Mouse (Mus musculus): ENCODE data around the gene Olfr741. TPM values are rescaled to one million over a fixed set of nuclear protein-coding genes. Genes with fewer than 3 reads are reported as not detected.

Olfr741 gene
- total and polyA plus RNA-seq, 3 experiments = not detected

GRCm38 (mm10) chr14:50521539-50521938 is 49.0 kb downstream of the Olfr741 start, which contains the start of gene Olfr743:
Olfr743 (plus strand) TSS chr14:50521839.
- dilution Hi-C loops (cut with MboI; ENCODE audit: extremely low pct_ligation_motif_present, extremely low pct_unique_long_range_greater_than_20kb, low sequenced_read_pairs) (no loop called here), in situ Hi-C loops (cut with MboI; ENCODE audit: low pct_ligation_motif_present, low pct_unique_long_range_greater_than_20kb, low sequenced_read_pairs) (no loop called here)
- Histone ChIP-seq H3K4me2 (ENCODE audit: insufficient read depth, low read depth, poor library complexity, severe bottlenecking) (no peak within 1 kb of the TSS), H3K9ac (ENCODE audit: insufficient read depth, low read depth) (no peak within 1 kb of the TSS), H3K9me3 (replicated peaks; ENCODE audit: low read length) (no peaks in the 10 kb centered on the region), H3K27me3 (replicated peaks) (peaks cover 13% of the 10 kb centered on the region), H3K4me1 (ENCODE audit: control insufficient read depth in 1 of 2, insufficient read depth in 2 of 2) (no peaks in the 10 kb centered on the region), H3K79me2 (replicated peaks; ENCODE audit: control insufficient read depth, extremely low read depth, insufficient read depth, poor library complexity, severe bottlenecking) (no peaks in the 10 kb centered on the region), H3K36me3 (replicated peaks in 1 of 2; ENCODE audit: control insufficient read depth in 1 of 2, insufficient read depth in 1 of 2, low read length in 1 of 2) (no peaks in the 10 kb centered on the region), H3K27ac (ENCODE audit: insufficient read depth, low read depth) (no peak within 1 kb of the TSS), H3K4me3 (replicated peaks in 1 of 3; ENCODE audit: low read depth in 2 of 3, low read length in 2 of 3, poor library complexity in 1 of 3) (no peak within 1 kb of the TSS)
- TF ChIP-seq RCOR1 (conservative IDR thresholded peaks at IDR 0.05; ENCODE audit: low read depth, low read length) = no peak
- TF ChIP-seq USF2 (conservative IDR thresholded peaks at IDR 0.05; ENCODE audit: low read depth, low read length) = no peak
- TF ChIP-seq PAX5 (IDR thresholded peaks at IDR 0.05; ENCODE audit: low read length) = no peak
- no peak for TF ChIP-seq JUN (IDR thresholded peaks at IDR 0.05; ENCODE audit: insufficient read depth, low read depth, low read length)
- no peak for TF ChIP-seq POLR2AphosphoS2 (IDR thresholded peaks at IDR 0.05; ENCODE audit: low read depth, low read length)
- TF ChIP-seq MAX (IDR thresholded peaks at IDR 0.05; ENCODE audit: low read length) = no peak
- TF ChIP-seq JUND (conservative IDR thresholded peaks at IDR 0.05; ENCODE audit: low read depth, low read length) = no peak
- no peak for TF ChIP-seq SIN3A (IDR thresholded peaks at IDR 0.05; ENCODE audit: low read length)
- no peak for TF ChIP-seq TCF12 (IDR thresholded peaks at IDR 0.05; ENCODE audit: low read depth, low read length)
- TF ChIP-seq ZKSCAN1 (IDR thresholded peaks at IDR 0.05; ENCODE audit: borderline replicate concordance, low read depth, low read length) = no peak
- TF ChIP-seq BHLHE40 (IDR thresholded peaks at IDR 0.05; ENCODE audit: low read depth, low read length) = no peak
- TF ChIP-seq USF1 (IDR thresholded peaks at IDR 0.05; ENCODE audit: low read depth, low read length) = no peak
- no peak for TF ChIP-seq CHD1 (IDR thresholded peaks at IDR 0.05; ENCODE audit: low read depth, low read length)
- DNase-seq (ENCODE audit: extremely low read depth) = no peak

Other genes starting within 250 kb of the Olfr741 start
- not detected in 2 replicates for gene Olfr731, start 230.9 kb upstream of the Olfr741 start, total RNA-seq (2012; rRNA removed)
- gene Olfr731, start 230.9 kb upstream of the Olfr741 start, total RNA-seq (2014; rRNA removed) = not detected in 2 replicates
- gene Olfr731, start 230.9 kb upstream of the Olfr741 start, polyA plus RNA-seq (2012; ENCODE audit: insufficient read length, low read depth) = not detected in 2 replicates
- gene Olfr732, start 188.5 kb upstream of the Olfr741 start, total RNA-seq (2012; rRNA removed) = not detected in 2 replicates
- gene Olfr732, start 188.5 kb upstream of the Olfr741 start, total RNA-seq (2014; rRNA removed) = not detected in 2 replicates
- not detected in 2 replicates for gene Olfr732, start 188.5 kb upstream of the Olfr741 start, polyA plus RNA-seq (2012; ENCODE audit: insufficient read length, low read depth)
- gene Olfr733, start 171.2 kb upstream of the Olfr741 start, total RNA-seq (2012; rRNA removed) = not detected in 2 replicates
- gene Olfr733, start 171.2 kb upstream of the Olfr741 start, total RNA-seq (2014; rRNA removed) = not detected in 2 replicates
- gene Olfr733, start 171.2 kb upstream of the Olfr741 start, polyA plus RNA-seq (2012; ENCODE audit: insufficient read length, low read depth) = not detected in 2 replicates
- not detected in 2 replicates for gene Olfr734, start 146.0 kb upstream of the Olfr741 start, total RNA-seq (2012; rRNA removed)
- not detected in 2 replicates for gene Olfr734, start 146.0 kb upstream of the Olfr741 start, total RNA-seq (2014; rRNA removed)
- gene Olfr734, start 146.0 kb upstream of the Olfr741 start, polyA plus RNA-seq (2012; ENCODE audit: insufficient read length, low read depth) = not detected in 2 replicates
- not detected in 2 replicates for gene Olfr735, start 123.9 kb upstream of the Olfr741 start, total RNA-seq (2012; rRNA removed)
- not detected in 2 replicates for gene Olfr735, start 123.9 kb upstream of the Olfr741 start, total RNA-seq (2014; rRNA removed)
- not detected in 2 replicates for gene Olfr735, start 123.9 kb upstream of the Olfr741 start, polyA plus RNA-seq (2012; ENCODE audit: insufficient read length, low read depth)
- not detected in 2 replicates for gene Tlr11, start 114.8 kb upstream of the Olfr741 start, total RNA-seq (2012; rRNA removed)
- gene Tlr11, start 114.8 kb upstream of the Olfr741 start, total RNA-seq (2014; rRNA removed) = not detected in 2 replicates
- not detected in 2 replicates for gene Tlr11, start 114.8 kb upstream of the Olfr741 start, polyA plus RNA-seq (2012; ENCODE audit: insufficient read length, low read depth)
- not detected in 2 replicates for gene Olfr736, start 91.6 kb upstream of the Olfr741 start, total RNA-seq (2012; rRNA removed)
- gene Olfr736, start 91.6 kb upstream of the Olfr741 start, total RNA-seq (2014; rRNA removed) = not detected in 2 replicates
- not detected in 2 replicates for gene Olfr736, start 91.6 kb upstream of the Olfr741 start, polyA plus RNA-seq (2012; ENCODE audit: insufficient read length, low read depth)
- not detected in 2 replicates for gene Olfr738, start 65.2 kb upstream of the Olfr741 start, total RNA-seq (2012; rRNA removed)
- gene Olfr738, start 65.2 kb upstream of the Olfr741 start, total RNA-seq (2014; rRNA removed) = not detected in 2 replicates
- gene Olfr738, start 65.2 kb upstream of the Olfr741 start, polyA plus RNA-seq (2012; ENCODE audit: insufficient read length, low read depth) = not detected in 2 replicates
- not detected in 2 replicates for gene Olfr739, start 54.1 kb upstream of the Olfr741 start, total RNA-seq (2012; rRNA removed)
- not detected in 2 replicates for gene Olfr739, start 54.1 kb upstream of the Olfr741 start, total RNA-seq (2014; rRNA removed)
- gene Olfr739, start 54.1 kb upstream of the Olfr741 start, polyA plus RNA-seq (2012; ENCODE audit: insufficient read length, low read depth) = not detected in 2 replicates
- not detected in 2 replicates for gene Olfr740, start 27.2 kb upstream of the Olfr741 start, total RNA-seq (2012; rRNA removed)
- not detected in 2 replicates for gene Olfr740, start 27.2 kb upstream of the Olfr741 start, total RNA-seq (2014; rRNA removed)
- gene Olfr740, start 27.2 kb upstream of the Olfr741 start, polyA plus RNA-seq (2012; ENCODE audit: insufficient read length, low read depth) = not detected in 2 replicates
- not detected in 2 replicates for gene Olfr742, start 30.9 kb downstream of the Olfr741 start, total RNA-seq (2012; rRNA removed)
- gene Olfr742, start 30.9 kb downstream of the Olfr741 start, total RNA-seq (2014; rRNA removed) = not detected in 2 replicates
- not detected in 2 replicates for gene Olfr742, start 30.9 kb downstream of the Olfr741 start, polyA plus RNA-seq (2012; ENCODE audit: insufficient read length, low read depth)
- not detected in 2 replicates for gene Olfr743, start 49.1 kb downstream of the Olfr741 start, total RNA-seq (2012; rRNA removed)
- not detected in 2 replicates for gene Olfr743, start 49.1 kb downstream of the Olfr741 start, total RNA-seq (2014; rRNA removed)
- not detected in 2 replicates for gene Olfr743, start 49.1 kb downstream of the Olfr741 start, polyA plus RNA-seq (2012; ENCODE audit: insufficient read length, low read depth)
- gene Olfr744, start 142.1 kb downstream of the Olfr741 start, total RNA-seq (2012; rRNA removed) = not detected in 2 replicates
- not detected in 2 replicates for gene Olfr744, start 142.1 kb downstream of the Olfr741 start, total RNA-seq (2014; rRNA removed)
- not detected in 2 replicates for gene Olfr744, start 142.1 kb downstream of the Olfr741 start, polyA plus RNA-seq (2012; ENCODE audit: insufficient read length, low read depth)
- gene Olfr745, start 166.7 kb downstream of the Olfr741 start, total RNA-seq (2012; rRNA removed) = not detected in 2 replicates
- not detected in 2 replicates for gene Olfr745, start 166.7 kb downstream of the Olfr741 start, total RNA-seq (2014; rRNA removed)
- gene Olfr745, start 166.7 kb downstream of the Olfr741 start, polyA plus RNA-seq (2012; ENCODE audit: insufficient read length, low read depth) = not detected in 2 replicates
- gene Olfr746, start 174.3 kb downstream of the Olfr741 start, total RNA-seq (2012; rRNA removed) = not detected in 2 replicates
- not detected in 2 replicates for gene Olfr746, start 174.3 kb downstream of the Olfr741 start, total RNA-seq (2014; rRNA removed)
- not detected in 2 replicates for gene Olfr746, start 174.3 kb downstream of the Olfr741 start, polyA plus RNA-seq (2012; ENCODE audit: insufficient read length, low read depth)
- not detected in 2 replicates for gene Olfr747, start 220.5 kb downstream of the Olfr741 start, total RNA-seq (2012; rRNA removed)
- gene Olfr747, start 220.5 kb downstream of the Olfr741 start, total RNA-seq (2014; rRNA removed) = not detected in 2 replicates
- gene Olfr747, start 220.5 kb downstream of the Olfr741 start, polyA plus RNA-seq (2012; ENCODE audit: insufficient read length, low read depth) = not detected in 2 replicates
- gene Olfr748, start 234.6 kb downstream of the Olfr741 start, total RNA-seq (2012; rRNA removed) = not detected in 2 replicates
- gene Olfr748, start 234.6 kb downstream of the Olfr741 start, total RNA-seq (2014; rRNA removed) = not detected in 2 replicates
- not detected in 2 replicates for gene Olfr748, start 234.6 kb downstream of the Olfr741 start, polyA plus RNA-seq (2012; ENCODE audit: insufficient read length, low read depth)